Mouse (Mus musculus): Measurements from ENCODE around the gene Cd59b. TPM values are rescaled to one million over a fixed set of nuclear protein-coding genes. Genes with fewer than 3 reads are reported as not detected.

The Cd59b gene
- total RNA-seq, 2 experiments from 2014 or later: 0.62 to 1.1 TPM

Other genes starting within 250 kb of the Cd59b start
- 427 and 476 TPM in 2 replicates for gene Lmo2, start 111.9 kb upstream of the Cd59b start, total RNA-seq (2015)
- gene Lmo2, start 111.9 kb upstream of the Cd59b start, total RNA-seq (2017): 226 and 286 TPM in 2 replicates
- 64.8 and 74.2 TPM in 2 replicates for gene Fbxo3, start 42.1 kb upstream of the Cd59b start, total RNA-seq (2015)
- 61.5 and 70.9 TPM in 2 replicates for gene Fbxo3, start 42.1 kb upstream of the Cd59b start, total RNA-seq (2017)
- 1.0 and 2.2 TPM in 2 replicates for gene 4931422A03Rik, start 41.5 kb upstream of the Cd59b start, total RNA-seq (2015)
- 0.17 TPM in 1 of 2 replicates, not detected in the other for gene 4931422A03Rik, start 41.5 kb upstream of the Cd59b start, total RNA-seq (2017)
- not detected in 2 replicates for gene Gm10912, start 4.0 kb upstream of the Cd59b start, total RNA-seq (2015)
- gene Gm10912, start 4.0 kb upstream of the Cd59b start, total RNA-seq (2017): 0.04 and 0.24 TPM in 2 replicates
- not detected in 2 replicates for gene Gm10799, start 1.3 kb upstream of the Cd59b start, total RNA-seq (2015)
- gene Gm10799, start 1.3 kb upstream of the Cd59b start, total RNA-seq (2017): not detected in 2 replicates
- 4.0 and 7.8 TPM in 2 replicates for gene Cd59a, start 26.0 kb downstream of the Cd59b start, total RNA-seq (2015)
- gene Cd59a, start 26.0 kb downstream of the Cd59b start, total RNA-seq (2017): 1.8 and 4.9 TPM in 2 replicates
- gene A930018P22Rik, start 52.9 kb downstream of the Cd59b start, total RNA-seq (2015): not detected in 2 replicates
- not detected in 2 replicates for gene A930018P22Rik, start 52.9 kb downstream of the Cd59b start, total RNA-seq (2017)

All from megakaryocyte progenitor cell, adult 5-6 weeks (primary cell).